Mouse (Mus musculus) skeletal muscle tissue, adult 2 months (tissue): ENCODE data around the gene 5530401A14Rik.

Source experiments
- DNase-seq: peaks from one replicate; pipeline ENCODE4 v3.0.0-alpha.2; 2012; ENCODE audit warnings: low read depth, low spot score

The 5530401A14Rik gene

DNA sequence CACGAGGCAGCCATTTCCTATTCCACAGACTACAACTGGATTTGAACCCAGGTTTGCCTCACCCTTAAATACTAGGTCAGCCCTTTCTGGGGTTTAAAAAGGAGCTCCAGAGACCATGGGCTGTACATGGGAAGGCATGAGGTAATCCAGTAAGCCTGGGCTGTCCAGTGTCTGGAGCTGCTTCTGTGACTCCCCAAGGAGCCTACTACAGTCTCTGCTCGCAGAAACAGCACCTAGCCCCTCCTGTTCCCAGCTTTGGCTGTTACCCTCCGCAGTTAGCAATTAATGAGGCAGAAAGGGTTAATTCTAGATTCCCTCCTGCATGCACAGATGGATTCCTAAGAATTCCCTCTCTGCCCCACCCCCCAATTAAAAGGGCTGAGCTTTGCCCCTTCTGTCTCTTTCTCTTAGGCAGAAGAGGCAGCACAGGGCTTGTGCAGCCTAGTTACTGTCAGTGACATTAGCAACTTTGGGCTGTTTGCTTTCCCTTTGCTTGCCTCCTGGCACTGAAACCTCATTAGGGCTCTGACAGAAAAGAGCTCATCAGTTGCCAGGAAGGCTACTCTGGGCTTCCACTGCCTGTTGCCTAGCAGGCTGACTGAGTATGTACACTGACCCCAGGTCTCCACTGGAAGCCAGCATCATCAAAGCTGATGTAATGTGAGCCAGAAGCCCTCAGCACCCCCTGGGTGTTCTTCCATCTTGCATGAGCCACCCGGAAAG, at the start of gene 5530401A14Rik:
Gene 5530401A14Rik, plus strand, starts transcription at position 424 of the 723 bp plus-strand sequence.
- no peak for DNase-seq

DNA sequence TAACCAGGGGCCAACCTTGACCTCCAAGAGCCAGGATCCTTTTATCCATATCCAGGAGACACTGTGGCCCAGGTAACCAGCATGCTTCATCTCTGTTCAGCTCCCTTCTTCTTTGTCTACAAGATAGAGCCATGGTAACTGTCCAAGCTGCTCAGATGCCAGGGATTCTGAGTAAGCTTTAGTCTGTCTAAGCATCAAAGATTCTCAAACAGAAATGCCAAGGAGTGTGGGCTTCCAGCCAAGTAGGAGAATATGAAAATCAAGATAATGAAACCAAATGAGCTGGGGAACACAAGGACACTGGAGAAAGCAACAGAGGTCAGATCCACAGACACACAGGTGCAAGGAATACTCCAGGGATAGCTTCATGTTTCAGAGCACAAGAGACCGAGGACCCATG, 45.7 kb upstream of the 5530401A14Rik start:
- no peak for DNase-seq

DNA sequence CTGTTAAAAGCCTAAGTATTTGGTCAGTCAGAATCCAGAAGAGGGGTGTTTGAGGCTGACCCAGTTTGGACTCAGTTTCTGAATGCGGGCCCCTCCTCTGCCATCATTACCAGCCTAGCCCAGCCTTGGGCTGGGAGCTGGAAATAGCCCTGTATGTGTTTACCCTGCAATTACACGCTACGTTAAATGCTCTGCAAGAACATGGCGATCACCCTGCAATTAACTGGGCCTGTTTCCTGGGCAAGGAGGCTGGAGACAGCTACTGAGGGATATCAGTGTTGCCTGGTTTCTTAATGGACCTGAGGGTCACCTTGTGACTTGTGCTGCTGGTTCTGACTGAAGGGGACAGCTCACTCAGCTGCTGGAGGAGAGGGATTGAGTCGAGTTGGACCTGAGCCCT, 43.9 kb upstream of the 5530401A14Rik start:
- no peak for DNase-seq

DNA sequence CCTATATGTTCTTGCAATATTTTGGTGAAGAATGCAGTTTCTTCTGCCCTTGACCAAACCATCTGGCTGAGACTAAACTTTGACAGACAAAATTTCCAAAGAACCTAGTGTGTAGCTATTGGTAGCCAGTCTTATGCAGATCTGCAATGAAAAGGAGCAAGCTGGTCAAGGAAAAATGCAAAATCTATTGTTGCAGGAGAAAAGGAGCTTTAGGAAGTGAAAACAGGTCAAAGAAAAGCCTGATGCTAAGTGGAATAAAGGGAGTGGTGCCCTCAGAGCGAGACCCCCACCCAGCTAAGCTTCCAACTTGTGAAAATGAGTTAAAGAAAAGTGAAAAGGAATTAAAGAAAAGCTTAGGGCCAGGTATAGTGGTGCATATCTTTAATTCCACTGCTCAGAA, 28.1 kb upstream of the 5530401A14Rik start:
- no peak for DNase-seq

DNA sequence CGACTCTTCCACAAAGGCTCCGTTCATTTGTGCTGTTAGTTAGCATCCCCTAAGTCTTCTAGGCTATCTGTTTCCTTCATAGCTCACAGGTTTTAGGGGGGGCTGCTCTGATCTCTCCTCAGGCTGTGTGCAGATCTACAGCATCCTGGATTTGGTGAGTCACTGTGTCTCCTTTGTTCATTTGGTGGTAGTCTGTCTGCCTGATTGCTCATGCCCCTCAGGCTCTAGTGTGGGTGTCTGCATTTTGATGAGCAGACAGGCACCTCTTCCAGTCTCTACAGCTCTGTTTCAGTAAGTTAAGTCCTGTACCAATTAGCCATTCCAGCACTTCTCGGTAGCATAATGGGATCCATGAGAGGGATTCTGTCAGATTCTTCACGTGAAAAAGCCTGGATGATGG, 22.0 kb upstream of the 5530401A14Rik start:
- DNase-seq = no peak

DNA sequence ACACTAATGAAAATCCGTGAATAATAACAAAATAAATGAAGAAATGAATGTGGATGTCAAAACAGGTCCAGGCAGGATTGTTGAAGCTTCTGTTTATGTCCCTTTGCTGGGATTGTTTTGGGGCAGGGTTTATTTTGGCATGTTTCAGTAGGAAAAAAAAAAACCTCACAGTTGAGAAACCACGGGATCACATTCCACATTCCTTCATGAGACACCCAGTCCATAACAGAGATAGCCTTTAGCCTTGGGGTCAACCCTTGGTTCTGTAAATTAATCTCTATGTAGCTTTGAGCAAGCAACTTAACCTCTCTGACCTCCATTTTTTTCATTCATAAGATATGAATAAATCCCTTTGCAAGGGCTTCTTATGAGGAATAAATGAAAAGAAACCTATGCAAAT, 19.5 kb upstream of the 5530401A14Rik start:
- DNase-seq = no peak

DNA sequence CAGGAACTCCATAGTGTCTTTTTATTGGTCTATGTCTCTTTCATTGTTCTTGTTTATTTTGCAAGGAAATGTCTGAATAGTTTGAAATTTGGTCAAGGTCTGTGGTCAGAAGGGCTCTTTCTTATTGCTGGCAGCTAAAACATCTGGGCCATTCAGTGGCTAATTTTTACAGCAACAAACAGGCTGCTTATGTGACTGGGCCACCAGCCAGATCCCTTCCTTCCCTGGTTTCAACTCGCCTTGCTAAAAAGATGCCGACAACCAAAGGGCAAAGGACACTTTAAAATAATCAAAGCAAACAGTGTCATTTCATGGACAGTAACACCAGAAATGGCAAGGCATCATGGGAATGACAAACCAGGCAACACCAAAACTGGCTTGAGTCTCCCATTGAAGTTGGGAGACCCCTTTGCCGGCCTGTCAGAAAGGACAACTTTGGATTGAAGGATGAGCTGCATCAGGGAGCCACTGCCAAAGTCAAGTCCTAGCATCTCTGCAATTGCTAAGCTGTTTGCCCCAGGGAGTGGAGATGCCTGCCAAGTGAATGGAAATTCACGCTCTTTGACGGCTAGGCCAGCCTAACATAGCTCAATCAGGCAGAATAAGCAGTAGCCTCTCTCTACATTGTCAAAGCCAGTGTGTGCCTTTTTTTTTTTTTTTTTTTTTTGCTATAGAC, 15.3 kb upstream of the 5530401A14Rik start:
- DNase-seq = peak; percentile 17

DNA sequence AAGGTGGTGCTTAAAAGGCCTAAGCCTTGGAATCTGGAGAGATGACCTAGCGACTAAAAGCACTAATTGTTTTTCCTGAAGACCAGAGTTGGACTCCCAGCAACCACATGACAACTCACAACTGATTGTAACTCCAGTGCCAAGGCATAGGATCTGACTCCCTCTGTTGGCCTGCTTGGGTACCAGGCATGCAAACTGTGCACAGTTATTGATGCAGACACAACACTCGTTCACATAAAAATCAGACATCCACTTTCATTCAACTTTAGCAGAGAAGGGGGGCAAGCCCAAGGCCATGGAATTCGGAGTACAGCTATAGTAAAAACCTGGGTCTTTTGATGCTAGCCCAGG, 14.8 kb upstream of the 5530401A14Rik start:
- DNase-seq = no peak

DNA sequence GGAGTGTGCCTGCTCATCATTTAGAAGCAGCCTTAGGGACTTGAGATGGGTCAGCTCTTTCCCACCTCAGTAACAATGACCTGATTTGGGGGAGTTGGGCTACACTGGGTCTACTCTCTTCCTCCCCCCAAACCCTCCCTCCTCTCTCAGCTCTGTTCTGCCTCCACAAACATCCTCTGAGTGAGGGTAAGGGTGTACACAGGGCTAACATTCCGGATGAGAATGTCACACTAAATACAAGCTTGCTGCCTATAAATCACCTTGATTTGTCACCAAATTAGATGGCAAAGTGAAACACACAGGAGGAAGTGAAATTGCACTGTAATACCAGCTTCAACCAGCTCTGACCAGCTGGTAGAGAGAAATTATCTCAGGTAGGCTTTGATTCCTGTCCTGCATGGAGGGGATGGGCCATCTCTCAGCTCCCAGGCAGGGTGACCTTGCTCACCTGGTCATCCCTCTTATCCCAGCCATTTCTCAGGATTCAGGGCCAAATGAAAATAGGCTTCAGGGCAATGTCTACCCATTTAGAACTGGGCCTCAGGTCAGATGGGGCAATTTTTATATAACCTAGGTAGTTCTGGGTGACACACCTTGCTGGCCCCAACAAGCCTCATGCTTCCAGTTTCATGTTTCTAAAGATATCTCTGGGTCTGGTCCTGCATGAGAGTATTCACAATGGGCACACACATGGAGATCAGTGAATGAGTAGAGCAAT, 12.5 kb upstream of the 5530401A14Rik start:
- DNase-seq = no peak

DNA sequence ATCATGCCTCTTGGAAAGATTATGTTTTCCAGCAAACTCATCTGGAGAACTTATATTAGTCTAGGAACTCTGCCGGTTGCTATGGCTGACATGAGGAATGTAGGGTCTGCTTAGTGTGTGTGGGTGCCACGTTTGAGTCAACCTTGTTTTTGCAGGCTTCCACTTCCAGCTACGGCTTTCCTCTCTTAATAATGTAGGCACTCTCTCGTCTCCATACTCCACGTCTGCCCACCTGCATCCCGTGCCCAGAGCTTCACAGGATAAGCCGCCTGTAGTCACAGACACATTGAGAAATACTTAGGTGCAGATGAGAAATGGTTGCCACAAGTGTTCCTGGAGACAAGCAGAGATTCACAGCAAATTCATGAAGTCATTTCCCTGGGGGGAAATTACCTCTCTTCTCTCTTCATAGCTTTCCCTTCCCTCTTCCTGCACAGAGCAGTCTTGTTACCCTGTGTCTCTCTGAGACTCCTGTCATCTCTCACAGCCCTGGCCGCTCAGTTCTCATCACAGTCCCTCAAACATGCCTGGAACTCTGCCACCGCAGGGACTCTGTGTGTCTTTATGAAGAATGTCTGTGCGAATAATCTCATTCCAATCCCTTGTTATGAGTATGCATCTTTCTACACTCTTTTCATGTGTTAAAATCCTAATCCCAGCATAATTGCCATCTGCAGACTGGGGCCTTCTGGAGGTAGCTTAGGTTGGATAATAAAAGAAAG, 5.3 kb downstream of the 5530401A14Rik start:
- peak; percentile 7 for DNase-seq

DNA sequence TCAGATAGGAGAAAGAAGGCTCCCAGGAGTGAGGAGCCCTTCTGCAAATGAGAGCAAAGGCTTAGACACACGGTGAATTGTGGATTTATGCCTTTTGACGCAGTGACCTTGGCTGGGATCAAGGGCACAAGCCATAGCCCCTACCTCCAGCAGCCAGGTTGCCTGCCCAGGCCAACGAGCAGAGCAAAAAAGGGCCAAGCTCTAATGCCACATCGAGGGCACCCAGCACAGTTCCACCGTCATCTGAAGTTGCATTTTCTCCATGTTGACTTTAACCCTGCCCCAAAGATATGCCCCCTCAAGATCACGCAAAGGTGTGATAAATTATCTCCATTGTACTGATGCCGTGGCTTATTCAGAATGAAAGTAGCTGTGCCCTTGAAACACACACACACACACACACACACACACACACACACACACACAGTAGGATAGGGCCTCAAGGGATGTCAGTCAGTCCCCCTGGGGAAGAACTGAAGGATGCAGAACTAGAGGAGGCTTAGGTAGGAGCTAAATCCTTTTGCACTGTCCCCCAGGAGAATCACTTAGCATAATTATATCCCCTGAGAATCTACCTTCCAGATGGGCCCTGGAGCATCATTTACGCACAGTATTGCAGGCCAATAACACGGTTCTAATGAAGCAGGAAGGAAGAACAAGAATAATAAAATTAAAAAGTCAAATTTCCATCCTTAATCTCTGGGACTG, 11.2 kb downstream of the 5530401A14Rik start:
- no peak for DNase-seq

DNA sequence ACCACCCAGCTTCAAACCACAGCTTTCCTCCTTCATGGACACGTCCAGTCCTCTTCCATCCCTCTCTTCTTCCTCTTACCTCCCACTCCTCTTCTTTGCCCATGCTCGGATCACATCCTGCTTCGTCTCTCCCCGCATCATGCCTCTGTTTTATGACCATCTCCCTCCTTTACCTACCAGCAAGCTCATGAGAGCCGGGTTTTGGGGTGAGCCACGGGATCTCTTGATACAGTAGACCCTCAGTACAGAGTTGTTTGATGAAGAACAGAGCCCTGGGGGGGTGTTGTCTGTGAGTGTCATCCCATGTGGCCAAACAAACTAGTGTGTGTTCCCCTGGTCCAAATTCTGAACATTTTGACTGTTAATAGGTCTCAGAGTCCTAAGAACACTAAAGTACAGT, 36.0 kb downstream of the 5530401A14Rik start:
- no peak for DNase-seq

DNA sequence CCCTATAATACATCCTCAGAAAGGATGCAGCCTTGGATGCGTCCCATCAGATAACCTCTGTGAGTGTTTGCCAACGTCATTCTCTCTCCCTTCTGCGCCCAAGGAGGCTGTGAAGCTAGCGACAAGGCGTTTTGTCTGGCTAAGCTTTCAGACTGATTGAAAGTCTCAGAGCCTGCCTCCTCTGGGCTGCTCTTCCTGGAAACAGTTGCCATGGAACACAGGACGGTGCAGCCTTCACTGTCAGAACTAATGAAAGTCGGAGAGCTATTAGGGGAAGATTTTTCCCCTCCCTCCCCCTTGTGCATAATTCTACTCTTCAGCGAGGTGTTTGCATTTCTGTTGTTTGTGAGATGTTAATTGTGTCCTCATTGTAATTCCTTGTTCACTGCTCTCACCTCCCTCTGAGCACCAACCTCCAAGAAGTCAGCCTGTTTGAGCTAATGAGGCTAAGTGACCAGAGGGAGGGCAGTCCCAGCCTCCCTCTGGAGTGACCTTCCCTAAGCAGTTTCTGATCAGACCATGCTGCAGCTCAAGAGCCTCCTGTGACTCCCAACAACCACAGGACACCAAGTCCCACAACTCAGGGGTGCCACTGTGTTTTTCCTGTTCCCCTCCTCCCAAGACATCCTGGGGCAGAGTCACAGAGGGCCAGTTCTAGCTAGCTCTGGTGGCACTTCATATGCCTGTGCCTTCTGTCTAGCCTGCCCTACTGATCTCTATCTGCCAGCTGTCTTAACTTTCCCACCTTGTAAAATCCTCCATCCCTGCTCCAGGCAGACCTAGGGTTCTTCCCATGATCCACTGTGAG, 37.3 kb downstream of the 5530401A14Rik start:
- DNase-seq = no peak

DNA sequence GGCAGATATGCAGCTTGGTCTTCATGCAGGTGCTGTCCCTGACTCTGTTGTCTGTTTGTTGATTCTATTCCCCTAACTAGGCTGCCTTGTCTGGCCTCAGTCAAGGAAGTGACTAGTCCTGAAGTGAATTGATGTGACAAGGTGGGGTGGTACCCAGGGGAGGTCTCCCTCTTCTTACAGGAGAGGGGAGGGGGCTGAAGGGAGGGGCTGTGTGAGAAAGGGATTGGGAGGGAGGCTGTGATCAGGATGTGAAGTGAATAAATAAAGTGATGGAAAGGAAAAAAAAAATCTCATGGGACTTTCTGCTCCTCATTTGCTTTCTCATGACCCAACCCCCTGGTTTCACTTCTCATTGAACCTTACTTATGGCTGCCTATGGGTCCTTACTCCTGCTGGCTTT, 41.8 kb downstream of the 5530401A14Rik start:
- DNase-seq = no peak

DNA sequence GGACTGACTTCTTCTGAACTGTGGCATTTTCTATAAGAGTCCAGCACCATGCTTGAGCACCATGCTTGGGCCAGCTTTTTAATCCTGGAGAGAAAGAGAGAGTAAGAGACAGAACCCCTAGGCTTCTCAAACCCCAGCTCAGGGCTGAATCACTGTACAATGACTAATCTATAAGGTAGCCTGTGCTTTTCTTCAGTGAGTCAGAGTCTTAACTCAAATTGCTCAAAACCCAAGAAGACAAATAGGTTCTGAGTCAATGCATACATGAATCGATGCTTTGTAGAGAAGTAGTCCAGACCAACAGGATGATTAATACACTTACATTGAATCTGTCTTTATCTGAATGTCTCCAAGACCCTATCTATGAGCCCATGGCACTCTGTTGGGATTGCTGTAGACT, 48.3 kb downstream of the 5530401A14Rik start:
- DNase-seq = no peak

DNA sequence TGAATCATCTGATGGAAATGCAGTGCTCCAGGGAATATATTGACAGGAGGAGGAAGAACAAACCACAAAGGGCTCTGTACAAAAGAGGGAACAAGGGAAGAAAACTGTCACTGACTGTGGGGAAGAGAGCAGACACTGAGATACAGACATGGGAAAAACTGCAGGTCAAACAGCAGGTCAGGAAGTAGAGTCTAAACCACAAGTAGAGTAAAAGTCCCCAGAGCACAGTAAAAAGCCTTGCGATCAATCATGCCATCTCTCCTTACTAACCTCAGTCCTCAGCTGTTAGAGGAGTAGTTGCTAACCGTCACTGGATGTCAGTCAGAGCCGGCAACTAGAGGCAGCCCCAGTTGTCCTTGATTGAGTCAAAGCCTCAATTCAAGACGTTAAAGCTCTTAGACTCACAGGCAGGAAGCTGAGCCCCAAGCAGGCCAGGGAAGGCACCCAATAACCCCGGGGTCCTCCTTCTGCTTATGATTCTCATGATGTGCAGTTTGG, 49.0 kb downstream of the 5530401A14Rik start:
- no peak for DNase-seq

DNA sequence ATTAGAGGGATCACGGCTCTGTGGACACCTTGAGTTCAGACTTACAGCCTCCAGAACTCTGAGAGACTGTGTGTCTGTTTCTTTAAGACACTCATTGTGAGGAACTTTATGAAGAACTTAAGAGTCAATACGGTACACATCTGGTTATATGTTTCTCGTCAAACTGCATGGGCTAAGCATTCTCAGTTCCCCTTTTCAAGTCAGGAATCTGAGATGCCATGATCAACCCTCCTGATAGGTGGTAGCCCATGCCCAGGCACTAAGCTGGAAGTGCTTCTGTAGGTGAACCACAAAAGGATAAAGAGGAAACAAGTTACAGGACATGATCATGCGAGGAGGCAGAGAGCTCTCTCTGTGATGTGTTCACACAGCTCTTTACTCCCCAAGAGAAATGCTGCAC, 52.6 kb downstream of the 5530401A14Rik start:
- DNase-seq = no peak

DNA sequence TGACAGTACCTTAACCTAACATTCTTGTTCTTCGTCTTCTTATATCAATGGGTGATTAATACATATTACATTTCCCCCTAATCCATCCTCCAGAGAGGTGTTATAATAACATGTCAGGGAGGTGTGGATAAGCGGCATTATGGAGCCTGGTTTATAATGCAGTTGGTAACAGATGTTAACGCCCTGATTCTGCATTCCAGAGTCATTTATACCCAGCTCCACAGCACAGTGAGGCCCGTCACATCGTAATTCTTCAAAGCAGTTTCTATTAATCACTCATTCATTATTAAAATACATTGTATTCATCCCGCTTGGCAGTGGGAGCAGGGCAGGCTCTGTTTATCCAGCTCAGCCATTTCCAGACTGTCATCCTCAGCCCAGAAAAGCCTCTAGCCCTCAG, 55.0 kb downstream of the 5530401A14Rik start:
- no peak for DNase-seq

DNA sequence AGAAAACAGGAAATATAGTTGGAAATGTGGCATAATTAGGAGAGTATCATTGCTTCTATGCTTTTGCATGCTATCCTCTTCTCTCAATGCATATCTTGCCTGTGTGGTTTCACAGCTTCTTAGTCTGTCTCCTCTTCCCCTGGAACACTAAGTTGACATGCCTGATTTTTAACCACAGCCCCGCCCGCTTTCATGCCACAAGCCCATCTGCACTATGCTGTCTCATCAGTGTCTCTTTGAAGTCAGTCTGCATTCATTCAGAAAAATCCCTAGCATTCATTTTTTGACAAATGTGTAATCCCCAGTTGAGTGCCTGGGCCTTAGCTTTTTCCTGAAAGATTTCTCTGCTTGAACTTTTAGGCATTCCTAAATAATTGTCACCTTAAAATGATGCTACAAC, 62.6 kb downstream of the 5530401A14Rik start:
- DNase-seq = no peak

DNA sequence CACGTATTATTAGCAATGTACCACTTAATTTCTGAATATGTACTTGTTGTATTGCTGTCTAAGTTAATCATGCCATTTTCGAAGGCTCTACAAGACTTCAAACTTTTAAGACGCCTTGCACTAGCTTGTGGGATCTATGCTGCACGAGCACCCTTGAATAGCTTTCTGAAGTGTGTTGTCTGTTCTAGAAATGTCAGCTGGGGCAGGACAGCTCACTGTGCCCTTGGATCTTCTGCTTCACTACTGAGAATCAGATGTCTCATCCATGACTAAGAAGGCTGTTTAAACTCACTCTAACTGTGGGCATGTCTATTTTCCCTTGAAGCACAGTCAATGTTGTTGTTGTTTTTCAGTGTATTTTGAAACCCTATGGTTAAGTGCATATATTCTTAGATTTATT, 63.2 kb downstream of the 5530401A14Rik start:
- DNase-seq = no peak

DNA sequence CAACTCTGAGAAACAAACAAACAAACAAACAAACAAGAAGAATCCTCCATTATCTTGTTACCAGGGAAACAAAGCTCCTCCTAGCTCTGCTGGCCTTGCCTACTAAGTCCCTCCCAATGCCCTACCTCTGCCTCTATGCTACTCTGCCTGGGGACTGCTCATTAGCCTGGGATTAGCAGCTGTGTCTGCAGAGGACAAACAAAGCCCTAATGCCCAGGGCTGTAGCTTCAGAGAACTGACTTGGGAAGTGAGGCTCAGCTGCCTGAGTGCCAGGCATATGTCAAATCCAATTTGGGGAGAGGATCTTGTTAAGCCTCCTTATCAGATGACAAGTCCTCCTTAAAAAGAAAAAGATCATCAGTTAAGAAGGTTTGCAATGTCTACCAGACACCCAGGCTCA, 65.9 kb downstream of the 5530401A14Rik start:
- no peak for DNase-seq
